Mouse (Mus musculus) lung, embryonic 16.5 days (tissue): ENCODE results near the gene Ntng1. TPM values are rescaled to one million over a fixed set of nuclear protein-coding genes. Genes with fewer than 3 reads are reported as not detected.
A peak's percentile ranks its signal among the peaks of the same experiment; 100 is the strongest.

ENCODE experiments used
- ATAC-seq: fragments of 200-750 bp; cut with Nextera tagmentation; 2 replicates; pipeline ENCODE4 v1.8.0; 2017; ENCODE audit warnings: low read depth, mild to moderate bottlenecking, moderate library complexity
- H3K27ac ChIP-seq: fragments of 300-500 bp; sonication (generic); 2 replicates; pipeline ENCODE4 v1.5.1; 2014; ENCODE audit warnings: mild to moderate bottlenecking, control low read depth, low read length
- H3K27me3 ChIP-seq: fragments of 300-500 bp; sonication (generic); 2 replicates; pipeline ENCODE4 v1.6.1; 2014; ENCODE audit warnings: low read depth, low read length, mixed read lengths; ENCODE audit not compliant: control insufficient read depth, insufficient read depth
- H3K36me3 ChIP-seq: fragments of 300-500 bp; sonication (generic); 2 replicates; pipeline ENCODE4 v1.6.1; 2014; ENCODE audit warnings: low read length; ENCODE audit not compliant: control insufficient read depth, insufficient read depth
- H3K4me1 ChIP-seq: fragments of 300-500 bp; sonication (generic); replicated peaks from 2 replicates; pipeline ENCODE4 v1.6.1; 2014; ENCODE audit warnings: low read length, mixed read lengths; ENCODE audit not compliant: control insufficient read depth, insufficient read depth
- H3K4me2 ChIP-seq: fragments of 300-500 bp; sonication (generic); 2 replicates; pipeline ENCODE4 v1.6.1; 2014; ENCODE audit warnings: low read depth, low read length, control low read depth
- H3K4me3 ChIP-seq: fragments of 300-500 bp; sonication (generic); 2 replicates; pipeline ENCODE4 v1.5.1; 2014; ENCODE audit warnings: mild to moderate bottlenecking, low read length, control low read depth
- H3K9ac ChIP-seq: fragments of 300-500 bp; sonication (generic); 2 replicates; pipeline ENCODE4 v1.6.1; 2014; ENCODE audit warnings: low read length, control low read depth
- H3K9me3 ChIP-seq: fragments of 300-500 bp; sonication (generic); 2 replicates; pipeline ENCODE4 v1.6.1; 2016; ENCODE audit warnings: low read length; ENCODE audit not compliant: control insufficient read depth
- WGBS: fragments of 180-500 bp; shearing (Covaris S2); extraction: QIAGEN DNeasy Blood & Tissue Kit; methylation state at CpG from one replicate; pipeline ENCODE4 v1.1.7; 2014; 5-methylcytosine and 5-hydroxymethylcytosine counted together
- polyA plus RNA-seq: library from polyadenylated mRNA; unstranded; fragments of >200 nt; fragmentation: Nextera tagmentation; extraction: Ambion mirVana; gene quantifications from 2 replicates; pipeline ENCODE4 v1.2.1, GENCODE M21; 2015

Ntng1 gene
- 0.84 and 1.1 TPM in 2 replicates for polyA plus RNA-seq

GRCm38 (mm10) chr3:110143206-110144061, at the start of gene Ntng1:
Gene Ntng1 (minus strand): TSS chr3:110144011.
- no peaks in the 10 kb centered on the region for H3K36me3 ChIP-seq
- no peaks in the 10 kb centered on the region for H3K9me3 ChIP-seq
- H3K4me1 ChIP-seq: peaks cover 11% of the 10 kb centered on the region
- H3K9ac ChIP-seq: peak within 1 kb of the TSS; percentile 64
- WGBS: 0% methylated on average over 51 of the region's 52 CpGs
- H3K27me3 ChIP-seq: peaks cover 13% of the 10 kb centered on the region; the same call in 1 of the 2 replicates
- peak; percentile 63 for ATAC-seq
- H3K27ac ChIP-seq: no peak within 1 kb of the TSS
- peak within 1 kb of the TSS; percentile 99 for H3K4me2 ChIP-seq
- peak within 1 kb of the TSS; percentile 67 for H3K4me3 ChIP-seq

- Histone ChIP-seq H3K4me2 (no peak overlapping the region), H3K9ac (no peak overlapping the region), H3K27ac (no peak overlapping the region), H3K4me3 (no peak overlapping the region), H3K4me1 (no peaks in the 10 kb centered on the region), H3K9me3 (no peaks in the 10 kb centered on the region), H3K27me3 (no peaks in the 10 kb centered on the region), H3K36me3 (no peaks in the 10 kb centered on the region)
- ATAC-seq: no peak
- 79% methylated on average over 5 of the region's 5 CpGs for WGBS
These were observed 43.7 kb upstream of the Ntng1 start for GRCm38 (mm10) chr3:110187401-110187948.

- Histone ChIP-seq H3K9ac (no peak overlapping the region), H3K9me3 (no peaks in the 10 kb centered on the region), H3K4me2 (no peak overlapping the region), H3K4me1 (no peaks in the 10 kb centered on the region), H3K36me3 (no peaks in the 10 kb centered on the region), H3K4me3 (no peak overlapping the region), H3K27me3 (peaks cover 3% of the 10 kb centered on the region; the same call in 1 of the 2 replicates), H3K27ac (no peak overlapping the region)
- ATAC-seq: 0 out of 2 replicates have a peak, but pooled peaks have one; percentile 12
- 57% methylated on average over 7 of the region's 7 CpGs for WGBS
These were observed 5.3 kb upstream of the Ntng1 start for GRCm38 (mm10) chr3:110149089-110149488.

- H3K4me2 ChIP-seq: no peak overlapping the region
- 43% methylated on average over 6 of the region's 6 CpGs for WGBS
- ATAC-seq: no peak
These were observed 667 bp upstream of the Ntng1 start for GRCm38 (mm10) chr3:110144301-110145055.

GRCm38 (mm10) chr3:110142314-110143205, 1.3 kb downstream of the Ntng1 start:
- H3K27me3 ChIP-seq: peaks cover 13% of the 10 kb centered on the region; the same call in 1 of the 2 replicates
- no peaks in the 10 kb centered on the region for H3K36me3 ChIP-seq
- H3K4me3 ChIP-seq: peak overlapping the region; percentile 67
- no peak overlapping the region for H3K27ac ChIP-seq
- H3K4me2 ChIP-seq: peak overlapping the region; percentile 99
- peak; percentile 65 for ATAC-seq
- H3K9me3 ChIP-seq: no peaks in the 10 kb centered on the region
- WGBS: 0% methylated on average over 66 of the region's 77 CpGs
- H3K4me1 ChIP-seq: peaks cover 11% of the 10 kb centered on the region
- H3K9ac ChIP-seq: peak overlapping the region; percentile 64

More at GRCm38 (mm10) chr3:110144301-110145055, 667 bp upstream of the Ntng1 start:
- H3K9me3 ChIP-seq: no peaks in the 10 kb centered on the region
- peaks cover 11% of the 10 kb centered on the region for H3K4me1 ChIP-seq
- no peak overlapping the region for H3K9ac ChIP-seq
- H3K4me3 ChIP-seq: no peak overlapping the region
- peaks cover 13% of the 10 kb centered on the region; the same call in 1 of the 2 replicates for H3K27me3 ChIP-seq
- H3K36me3 ChIP-seq: no peaks in the 10 kb centered on the region
- no peak overlapping the region for H3K27ac ChIP-seq

GRCm38 (mm10) chr3:110141351-110142302, 2.2 kb downstream of the Ntng1 start:
- peak; percentile 46; the same call in 1 of the 2 replicates for ATAC-seq
- H3K36me3 ChIP-seq: no peaks in the 10 kb centered on the region
- peak overlapping the region; percentile 67 for H3K4me3 ChIP-seq
- H3K4me1 ChIP-seq: peaks cover 11% of the 10 kb centered on the region
- no peak overlapping the region for H3K27ac ChIP-seq
- peaks cover 13% of the 10 kb centered on the region; the same call in 1 of the 2 replicates for H3K27me3 ChIP-seq
- H3K9me3 ChIP-seq: no peaks in the 10 kb centered on the region
- 2% methylated on average over 13 of the region's 13 CpGs for WGBS
- no peak overlapping the region; the same call in 1 of the 2 replicates for H3K9ac ChIP-seq
- H3K4me2 ChIP-seq: peak overlapping the region; percentile 99

GRCm38 (mm10) chr3:110136115-110136514, 7.7 kb downstream of the Ntng1 start:
- 3% methylated on average over 1 of the region's 1 CpGs for WGBS

More at GRCm38 (mm10) chr3:110136115-110136514, 7.7 kb downstream of the Ntng1 start:
- Histone ChIP-seq H3K27ac (no peak overlapping the region), H3K4me1 (no peaks in the 10 kb centered on the region), H3K9ac (no peak overlapping the region), H3K9me3 (no peaks in the 10 kb centered on the region), H3K36me3 (no peaks in the 10 kb centered on the region), H3K27me3 (no peaks in the 10 kb centered on the region), H3K4me3 (no peak overlapping the region), H3K4me2 (no peak overlapping the region)
- no peak for ATAC-seq
